Mouse (Mus musculus) embryonic fibroblast, embryonic 13.5 days (primary cell): ENCODE measurements around the gene Cdkn2d.

Experiments
- CTCF ChIP-seq: IDR thresholded peaks from 2 replicates; pipeline ENCODE4 v1.5.1; 2011; ENCODE audit warnings: mild to moderate bottlenecking, control low read depth, low read length, moderate library complexity, borderline replicate concordance; ENCODE audit not compliant: insufficient read depth
- POLR2A ChIP-seq: IDR thresholded peaks from 2 replicates; pipeline ENCODE4 v1.6.1; 2011; ENCODE audit warnings: low read depth, mild to moderate bottlenecking, control low read depth, low read length, moderate library complexity

DNA sequence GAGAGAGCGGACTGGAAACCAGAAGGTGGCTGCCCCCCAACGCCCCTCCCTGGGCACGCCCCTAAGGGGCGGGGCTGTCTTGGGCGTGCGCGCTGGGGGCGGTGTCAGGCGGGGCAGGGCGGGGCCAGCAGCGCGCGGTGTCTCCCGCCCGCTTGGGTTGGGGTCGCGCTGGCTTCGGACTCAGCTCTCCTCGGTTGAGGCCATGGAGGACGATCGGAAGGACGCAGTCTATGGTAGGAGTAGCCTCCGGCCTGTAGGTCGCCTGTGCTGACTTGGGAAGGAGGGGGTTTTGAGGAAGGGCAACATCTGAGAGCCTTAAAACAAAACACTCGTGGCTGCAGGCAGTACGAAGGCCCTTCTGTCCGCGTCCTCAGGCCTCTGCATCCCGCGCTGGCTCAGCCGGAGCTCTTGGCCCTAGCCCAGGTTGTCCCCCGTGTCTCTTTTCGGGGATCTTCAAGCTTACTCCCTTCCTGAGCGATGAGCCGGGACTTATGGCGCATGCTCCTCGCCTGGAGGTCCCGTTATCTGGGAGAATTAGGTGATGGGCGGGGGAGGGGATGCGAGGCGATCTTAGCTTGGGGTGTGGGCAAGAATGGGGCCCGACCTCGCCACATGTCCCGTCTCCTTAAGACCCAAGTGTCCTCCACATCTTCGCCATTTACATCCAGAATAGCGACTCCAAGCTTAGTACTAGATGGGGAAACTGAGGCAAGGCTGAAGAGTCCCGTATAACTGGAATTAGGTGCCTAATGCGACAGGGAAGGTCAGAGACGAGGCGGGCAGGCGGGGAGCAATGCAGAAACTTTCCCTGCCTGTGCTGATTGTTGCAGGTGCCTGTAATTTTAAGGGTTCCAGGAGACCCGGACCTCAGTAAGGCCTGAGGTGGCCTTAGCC lies 29.7 kb upstream of the Cdkn2d start, which contains the start of gene Slc44a2:
- TF ChIP-seq POLR2A = peak; percentile 84
- no peak for TF ChIP-seq CTCF
